Mouse (Mus musculus): ENCODE results near the gene Tox4.

DNA sequence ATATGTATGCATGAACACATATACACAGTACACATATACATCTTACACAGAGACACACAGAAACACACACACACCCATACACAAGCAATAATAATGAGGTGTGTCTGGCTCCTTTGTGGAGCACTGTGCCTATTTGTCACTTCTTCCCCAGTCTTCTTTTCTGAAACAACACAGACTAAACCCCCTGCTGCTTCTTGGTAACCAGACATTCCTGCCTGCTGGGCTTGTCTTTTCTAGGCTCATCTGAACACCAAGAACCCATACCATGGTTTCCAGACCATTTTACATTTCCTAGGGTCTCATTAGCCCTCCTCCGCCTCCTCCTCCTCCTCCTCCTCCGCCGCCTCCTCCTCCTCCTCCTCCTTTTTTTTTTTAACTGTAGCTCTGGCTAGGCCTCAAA, 53.2 kb downstream of the Tox4 start:
- no peak for TF ChIP-seq CTCF (IDR thresholded peaks at IDR 0.05; ENCODE audit: borderline replicate concordance, extremely low read depth, insufficient read depth, insufficient read length)
- TF ChIP-seq POLR2A (IDR thresholded peaks at IDR 0.05; ENCODE audit: borderline replicate concordance, extremely low read depth, insufficient read depth, insufficient read length, poor library complexity, severe bottlenecking): no peak

Data from brain, embryonic 14.5 days (tissue).